Mouse (Mus musculus): ENCODE results near the gene Swap70. TPM values are rescaled to one million over a fixed set of nuclear protein-coding genes. Genes with fewer than 3 reads are reported as not detected.

The Swap70 gene
- 78.3 and 93.9 TPM in 2 replicates for total RNA-seq (2014; fragmentation: Nextera tagmentation)
- 201 and 233 TPM in 2 replicates for total RNA-seq (2017)
- polyA plus RNA-seq (2012) = 50.4 and 56.0 TPM in 2 replicates

GRCm38 (mm10) chr7:110221586-110222481 is at the start of gene Swap70:
Swap70 (plus strand) TSS chr7:110221711.
- H3K4me3 ChIP-seq (ENCODE audit: low read depth, low read length) = peak within 1 kb of the TSS; percentile 94
- DNase-seq (ENCODE audit: low spot score) (peak; percentile 92), ATAC-seq (ENCODE audit: extremely low read depth, insufficient number of reproducible peaks, low FRiP score, poor library complexity, severe bottlenecking) (peak; percentile 86)
- TF ChIP-seq POLR2AphosphoS5 (IDR thresholded peaks at IDR 0.05; ENCODE audit: insufficient replicate concordance, low read depth, low read length) (no peak), CTCF (IDR thresholded peaks at IDR 0.05; ENCODE audit: low read depth, low read length) (0 out of 2 replicates have a peak, but pooled peaks have one; percentile 11)
- H3K36me3 ChIP-seq (replicated peaks) = peaks cover 22% of the 10 kb centered on the region
- no peaks in the 10 kb centered on the region for H3K9me3 ChIP-seq (replicated peaks)
- H3K4me1 ChIP-seq (ENCODE audit: insufficient read depth, low read depth, low read length) = peaks cover 31% of the 10 kb centered on the region
- H3K27me3 ChIP-seq (ENCODE audit: insufficient read depth, low read length) = no peaks in the 10 kb centered on the region

DNA sequence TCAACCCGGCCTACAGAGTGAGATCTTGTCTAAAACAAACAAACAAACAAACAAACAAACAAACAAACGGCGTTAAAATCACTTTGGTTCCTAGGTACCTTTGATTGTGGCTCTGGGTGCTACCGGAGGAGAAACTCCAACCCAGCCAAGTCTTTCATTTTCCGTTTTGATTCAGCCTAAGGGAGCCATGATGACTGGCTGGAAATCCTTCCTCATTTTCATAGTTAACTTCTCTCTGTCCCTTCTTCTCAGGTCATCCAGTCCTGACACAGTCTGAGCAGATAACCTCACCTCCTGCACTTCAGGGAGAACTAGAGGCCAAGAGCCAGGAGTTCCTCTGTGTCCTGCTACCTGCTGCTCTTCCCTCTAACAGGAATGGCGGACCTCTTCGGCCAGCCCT is 42.3 kb upstream of the Swap70 start:
- no peak for ATAC-seq (ENCODE audit: extremely low read depth, insufficient number of reproducible peaks, low FRiP score, poor library complexity, severe bottlenecking)
- no peak for DNase-seq (ENCODE audit: low spot score)
- TF ChIP-seq POLR2AphosphoS5 (IDR thresholded peaks at IDR 0.05; ENCODE audit: insufficient replicate concordance, low read depth, low read length) = no peak
- no peak for TF ChIP-seq CTCF (IDR thresholded peaks at IDR 0.05; ENCODE audit: low read depth, low read length)
- no peak for TF ChIP-seq GATA1 (IDR thresholded peaks at IDR 0.05; ENCODE audit: borderline replicate concordance, low read length)
- no peak for TF ChIP-seq TAL1 (conservative IDR thresholded peaks at IDR 0.05; ENCODE audit: low read depth, low read length)
- no peak for TF ChIP-seq GATA2 (IDR thresholded peaks at IDR 0.05; ENCODE audit: borderline replicate concordance, low read depth, low read length)
- H3K9me3 ChIP-seq (replicated peaks) = no peaks in the 10 kb centered on the region
- no peaks in the 10 kb centered on the region for H3K4me1 ChIP-seq (ENCODE audit: insufficient read depth, low read depth, low read length)
- H3K36me3 ChIP-seq (replicated peaks) = no peaks in the 10 kb centered on the region
- no peak overlapping the region for H3K4me3 ChIP-seq (ENCODE audit: low read depth, low read length)
- H3K27me3 ChIP-seq (ENCODE audit: insufficient read depth, low read length) = peaks cover 15% of the 10 kb centered on the region

- ATAC-seq (ENCODE audit: extremely low read depth, insufficient number of reproducible peaks, low FRiP score, poor library complexity, severe bottlenecking) (no peak), DNase-seq (ENCODE audit: low spot score) (no peak)
- H3K4me3 ChIP-seq (ENCODE audit: low read depth, low read length) = no peak overlapping the region
- H3K36me3 ChIP-seq (replicated peaks) = no peaks in the 10 kb centered on the region
- H3K27me3 ChIP-seq (ENCODE audit: insufficient read depth, low read length) = peaks cover 21% of the 10 kb centered on the region
- H3K9me3 ChIP-seq (replicated peaks) = no peaks in the 10 kb centered on the region
- no peaks in the 10 kb centered on the region for H3K4me1 ChIP-seq (ENCODE audit: insufficient read depth, low read depth, low read length)
- TF ChIP-seq CTCF (IDR thresholded peaks at IDR 0.05; ENCODE audit: low read depth, low read length) (no peak), TAL1 (conservative IDR thresholded peaks at IDR 0.05; ENCODE audit: low read depth, low read length) (no peak), POLR2AphosphoS5 (IDR thresholded peaks at IDR 0.05; ENCODE audit: insufficient replicate concordance, low read depth, low read length) (no peak), GATA1 (IDR thresholded peaks at IDR 0.05; ENCODE audit: borderline replicate concordance, low read length) (no peak)
Observed at GRCm38 (mm10) chr7:110180613-110181012, 40.9 kb upstream of the Swap70 start.

- Histone ChIP-seq H3K4me3 (ENCODE audit: low read depth, low read length) (no peak overlapping the region), H3K27me3 (ENCODE audit: insufficient read depth, low read length) (peaks cover 22% of the 10 kb centered on the region), H3K36me3 (replicated peaks) (no peaks in the 10 kb centered on the region), H3K4me1 (ENCODE audit: insufficient read depth, low read depth, low read length) (no peaks in the 10 kb centered on the region), H3K9me3 (replicated peaks) (no peaks in the 10 kb centered on the region)
- TF ChIP-seq GATA1 (IDR thresholded peaks at IDR 0.05; ENCODE audit: borderline replicate concordance, low read length) (no peak), POLR2AphosphoS5 (IDR thresholded peaks at IDR 0.05; ENCODE audit: insufficient replicate concordance, low read depth, low read length) (no peak), CTCF (IDR thresholded peaks at IDR 0.05; ENCODE audit: low read depth, low read length) (no peak), GATA2 (IDR thresholded peaks at IDR 0.05; ENCODE audit: borderline replicate concordance, low read depth, low read length) (no peak), TAL1 (conservative IDR thresholded peaks at IDR 0.05; ENCODE audit: low read depth, low read length) (no peak)
- ATAC-seq (ENCODE audit: extremely low read depth, insufficient number of reproducible peaks, low FRiP score, poor library complexity, severe bottlenecking) (no peak), DNase-seq (ENCODE audit: low spot score) (no peak)
Observed at GRCm38 (mm10) chr7:110181446-110181845, 40.1 kb upstream of the Swap70 start.

DNA sequence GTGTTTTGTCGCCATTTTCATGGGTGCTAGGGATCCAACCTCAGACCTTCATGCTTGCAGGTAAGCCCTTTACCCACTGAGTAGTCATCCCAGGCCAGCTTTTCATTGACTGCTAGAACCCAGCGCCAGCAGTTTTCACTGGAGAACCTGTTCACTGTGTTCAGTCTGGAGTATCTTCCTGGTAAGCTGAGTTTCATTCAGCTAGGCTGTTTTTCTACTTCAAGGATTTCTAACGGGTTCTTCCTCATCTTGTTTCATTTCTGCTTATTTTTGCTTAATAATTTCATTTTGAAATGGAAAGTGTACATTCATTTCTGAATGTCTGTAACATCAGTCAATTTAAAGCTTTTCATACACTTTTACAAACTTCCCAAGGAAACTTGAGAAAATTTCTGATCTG is 36.9 kb upstream of the Swap70 start:
- DNase-seq (ENCODE audit: low spot score) (no peak), ATAC-seq (ENCODE audit: extremely low read depth, insufficient number of reproducible peaks, low FRiP score, poor library complexity, severe bottlenecking) (no peak)
- no peaks in the 10 kb centered on the region for H3K4me1 ChIP-seq (ENCODE audit: insufficient read depth, low read depth, low read length)
- H3K4me3 ChIP-seq (ENCODE audit: low read depth, low read length) = no peak overlapping the region
- no peaks in the 10 kb centered on the region for H3K9me3 ChIP-seq (replicated peaks)
- TF ChIP-seq POLR2AphosphoS5 (IDR thresholded peaks at IDR 0.05; ENCODE audit: insufficient replicate concordance, low read depth, low read length) = no peak
- TF ChIP-seq CTCF (IDR thresholded peaks at IDR 0.05; ENCODE audit: low read depth, low read length) = no peak
- TF ChIP-seq GATA1 (IDR thresholded peaks at IDR 0.05; ENCODE audit: borderline replicate concordance, low read length) = no peak
- no peak for TF ChIP-seq TAL1 (conservative IDR thresholded peaks at IDR 0.05; ENCODE audit: low read depth, low read length)
- TF ChIP-seq GATA2 (IDR thresholded peaks at IDR 0.05; ENCODE audit: borderline replicate concordance, low read depth, low read length) = no peak
- no peaks in the 10 kb centered on the region for H3K36me3 ChIP-seq (replicated peaks)
- H3K27me3 ChIP-seq (ENCODE audit: insufficient read depth, low read length) = peaks cover 29% of the 10 kb centered on the region

DNA sequence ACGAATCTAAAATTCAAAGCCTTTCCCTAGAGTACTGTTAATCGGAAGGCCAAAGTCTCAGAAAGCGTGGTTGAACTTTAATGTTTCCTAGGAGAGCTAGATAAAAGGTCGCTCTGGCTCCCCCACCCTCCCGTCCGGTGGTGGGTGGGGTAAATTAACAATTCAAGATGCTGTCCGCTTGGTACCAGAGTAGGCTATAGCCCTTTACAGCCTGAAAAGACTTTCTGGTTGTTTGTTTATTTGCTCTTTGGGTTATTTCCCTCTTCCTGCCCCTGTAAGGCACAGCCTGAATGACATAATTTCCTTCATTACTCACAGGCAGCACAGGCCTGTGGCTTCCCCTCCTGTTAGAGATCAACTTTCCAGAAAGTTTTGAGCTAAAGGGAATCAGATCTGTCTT is 31.6 kb upstream of the Swap70 start:
- DNase-seq (ENCODE audit: low spot score) = no peak
- no peaks in the 10 kb centered on the region for H3K36me3 ChIP-seq (replicated peaks)
- TF ChIP-seq GATA1 (IDR thresholded peaks at IDR 0.05; ENCODE audit: borderline replicate concordance, low read length) (no peak), GATA2 (IDR thresholded peaks at IDR 0.05; ENCODE audit: borderline replicate concordance, low read depth, low read length) (no peak), POLR2AphosphoS5 (IDR thresholded peaks at IDR 0.05; ENCODE audit: insufficient replicate concordance, low read depth, low read length) (no peak), CTCF (IDR thresholded peaks at IDR 0.05; ENCODE audit: low read depth, low read length) (no peak), TAL1 (conservative IDR thresholded peaks at IDR 0.05; ENCODE audit: low read depth, low read length) (no peak)

More for the DNA sequence above, 31.6 kb upstream of the Swap70 start:
- no peak overlapping the region for H3K4me3 ChIP-seq (ENCODE audit: low read depth, low read length)
- H3K4me1 ChIP-seq (ENCODE audit: insufficient read depth, low read depth, low read length) = no peaks in the 10 kb centered on the region
- no peak for ATAC-seq (ENCODE audit: extremely low read depth, insufficient number of reproducible peaks, low FRiP score, poor library complexity, severe bottlenecking)
- H3K9me3 ChIP-seq (replicated peaks) = no peaks in the 10 kb centered on the region
- H3K27me3 ChIP-seq (ENCODE audit: insufficient read depth, low read length) = peaks cover 24% of the 10 kb centered on the region

Measured in G1E (cell line).